Mouse (Mus musculus) stomach, postnatal 0 days (tissue): ENCODE data around the gene Sctr.

Source experiments
- CTCF ChIP-seq: IDR thresholded peaks from 2 replicates; pipeline ENCODE4 v1.5.1; 2016; ENCODE audit warnings: antibody characterized with exemption, low read depth, mild to moderate bottlenecking, moderate library complexity
- EP300 ChIP-seq: optimal IDR thresholded peaks from 2 replicates; pipeline ENCODE3; 2016; ENCODE audit warnings: antibody characterized with exemption

DNA sequence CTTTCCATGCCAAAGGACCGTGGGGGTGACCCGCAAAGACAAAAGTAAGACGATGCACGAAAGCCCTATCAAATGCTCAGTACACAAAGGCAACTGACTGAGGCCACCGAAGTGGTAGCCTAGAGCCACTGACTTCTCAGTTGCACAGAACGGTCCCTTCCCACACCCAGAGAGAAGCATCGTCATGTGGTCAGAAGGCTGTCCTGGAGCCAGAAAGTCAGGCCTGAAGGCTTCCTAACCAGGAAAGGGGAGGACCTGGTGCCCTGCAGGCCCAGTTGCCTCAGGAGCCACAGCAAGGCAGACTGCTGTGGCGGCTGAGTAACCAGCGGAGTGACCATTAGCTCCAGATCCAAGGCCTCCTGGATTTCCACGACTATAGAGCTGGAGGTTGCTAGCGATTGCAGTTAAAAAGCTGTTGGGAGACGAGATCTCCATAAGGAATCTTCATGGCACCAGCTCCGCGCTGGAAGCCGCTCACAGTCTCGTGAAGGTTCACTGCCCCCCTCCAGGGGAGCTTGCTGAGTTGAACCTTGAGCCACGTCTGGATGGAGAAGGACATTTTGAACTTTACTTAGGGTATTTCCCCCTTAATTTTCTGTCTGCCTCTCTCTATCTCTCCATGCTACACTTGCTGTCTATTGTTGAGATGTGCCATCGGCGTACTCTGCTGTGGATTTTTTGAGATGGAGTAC lies 103.2 kb downstream of the Sctr start:
- TF ChIP-seq CTCF = no peak
- no peak for TF ChIP-seq EP300
